Mouse (Mus musculus): ENCODE results near the gene Brms1.
A peak's percentile ranks its signal among the peaks of the same experiment; 100 is the strongest.
"Not testable (repeated sequence)": the region's sequence is repeated elsewhere in the genome, so short reads cannot be mapped to it uniquely, and the experiment has no call there.

Brms1 gene

DNA sequence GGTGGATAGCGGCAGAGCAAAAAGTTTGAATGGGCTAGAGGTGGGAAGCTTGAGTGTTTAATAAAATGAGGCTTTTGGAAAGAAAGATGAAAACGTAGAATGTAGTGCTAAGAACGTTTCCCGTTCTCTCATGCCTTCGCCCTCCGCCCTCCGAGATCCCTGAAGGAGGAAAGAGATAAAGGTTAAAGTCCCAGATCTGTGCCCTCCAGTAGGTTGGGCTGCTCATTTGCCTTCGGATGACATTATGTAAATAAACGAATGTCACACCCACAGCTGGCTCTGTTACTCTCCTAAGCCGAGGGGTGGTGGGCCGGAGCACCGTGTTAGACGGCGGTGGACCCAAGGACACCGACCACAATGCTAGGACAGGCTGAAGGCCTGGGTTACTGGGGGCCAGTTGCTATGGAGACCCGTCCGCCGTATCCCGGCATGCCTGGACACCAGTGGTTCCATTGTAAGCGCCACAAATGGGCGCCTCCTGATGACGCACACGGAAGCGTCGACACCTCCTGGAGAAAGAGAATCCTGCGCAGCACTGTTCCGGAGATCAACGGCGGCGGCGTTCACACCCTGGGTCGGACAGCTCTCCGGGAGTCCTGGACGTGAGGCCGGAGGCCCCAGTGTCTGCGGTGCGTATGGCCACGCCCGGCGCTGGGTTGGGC, at the start of gene Brms1:
TSS of gene Brms1 (plus strand) at position 493 of the 662 bp plus-strand sequence.
- peak; percentile 90 for DNase-seq

DNA sequence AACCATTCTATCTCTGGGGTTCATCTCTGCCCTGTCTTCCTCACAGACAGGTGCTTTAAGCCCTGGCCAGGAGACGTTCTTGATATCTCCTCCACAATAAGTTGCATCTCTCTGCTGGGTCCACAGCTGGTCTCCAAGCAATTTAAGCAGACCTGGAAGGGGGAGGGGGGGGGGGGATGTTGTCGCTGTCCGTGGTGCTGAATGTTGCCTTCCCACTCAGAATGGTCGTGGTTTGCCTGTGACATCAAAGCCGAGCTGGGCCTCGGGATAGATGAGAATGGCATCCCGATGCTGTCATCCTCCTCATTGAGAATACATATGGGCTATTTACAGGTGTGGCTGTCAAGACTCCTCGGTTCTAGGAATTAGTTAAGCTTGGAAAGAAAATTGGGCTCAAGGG, 48.8 kb upstream of the Brms1 start:
- DNase-seq: no peak

DNA sequence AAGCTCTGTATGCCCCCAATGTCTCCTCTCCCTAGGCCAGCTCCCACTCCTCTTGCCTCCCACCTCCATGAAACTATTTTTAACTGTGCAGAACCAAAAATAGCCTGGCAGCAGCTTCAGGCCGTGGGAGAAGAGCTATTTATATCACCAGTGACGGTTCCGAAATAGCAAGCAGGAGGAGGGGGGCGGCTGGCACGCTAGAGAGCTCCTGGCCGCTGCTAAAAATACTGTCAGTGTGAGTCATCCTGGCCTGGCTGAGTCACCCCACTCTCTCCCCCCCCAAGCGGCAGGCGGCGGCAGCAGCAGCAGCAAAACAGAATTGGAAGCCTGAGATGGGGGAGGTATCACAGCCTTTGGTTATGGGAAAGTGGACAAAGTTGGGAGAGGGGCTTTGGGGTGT, 48.2 kb upstream of the Brms1 start:
- DNase-seq: peak; percentile 52

DNA sequence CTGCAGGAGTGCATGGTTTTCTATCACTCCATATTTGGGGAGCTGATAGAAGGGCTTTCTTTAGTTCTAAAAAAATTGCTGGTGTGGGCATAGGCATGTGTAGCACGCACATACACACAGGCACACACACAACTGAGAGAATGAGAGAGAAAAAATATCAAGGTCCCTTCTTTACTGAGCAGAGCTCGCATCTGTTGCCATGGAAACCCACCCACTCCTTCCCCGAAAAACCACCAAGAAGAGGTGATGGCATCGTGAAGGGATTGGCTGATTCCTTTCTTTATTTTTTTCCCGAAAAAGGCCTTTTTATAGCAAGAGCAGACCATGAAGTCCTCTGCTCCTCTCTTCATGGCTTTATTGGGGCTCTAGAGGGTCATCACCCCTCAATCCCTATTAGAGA, 47.1 kb upstream of the Brms1 start:
- DNase-seq: no peak

DNA sequence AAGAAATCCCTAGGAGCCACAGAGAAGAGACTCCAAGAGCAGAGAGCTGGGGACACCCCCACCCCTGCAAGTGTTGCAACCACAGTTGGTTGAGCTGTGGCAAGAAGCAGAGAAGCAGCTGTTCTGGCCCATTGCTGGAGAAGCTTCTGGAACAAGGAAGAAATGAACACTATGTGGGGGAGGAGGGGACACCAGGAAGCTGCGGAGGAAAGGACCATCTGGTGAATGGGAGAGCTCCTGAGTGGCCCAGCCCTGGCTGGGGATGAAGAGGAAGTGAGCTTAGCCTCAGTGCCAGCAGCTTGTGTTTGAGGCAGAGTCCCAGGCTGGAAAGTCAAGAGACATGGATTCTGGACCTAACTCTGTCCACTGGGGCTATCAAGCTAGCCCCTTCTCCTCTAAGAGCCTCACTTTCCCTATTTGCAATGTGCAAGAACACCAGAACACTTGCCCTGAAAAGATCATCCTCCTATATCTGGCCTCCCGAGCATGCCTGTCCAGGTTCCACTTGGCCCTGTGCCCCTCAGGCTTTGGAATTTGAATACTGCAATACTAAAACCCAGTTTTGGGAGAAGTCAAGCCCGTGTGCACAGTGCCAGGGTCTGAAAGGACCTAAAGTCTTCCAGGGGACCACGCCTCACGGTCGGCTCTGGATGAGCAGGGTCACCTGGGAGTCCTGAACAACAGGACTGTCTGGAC, 41.6 kb upstream of the Brms1 start:
- no peak for DNase-seq

DNA sequence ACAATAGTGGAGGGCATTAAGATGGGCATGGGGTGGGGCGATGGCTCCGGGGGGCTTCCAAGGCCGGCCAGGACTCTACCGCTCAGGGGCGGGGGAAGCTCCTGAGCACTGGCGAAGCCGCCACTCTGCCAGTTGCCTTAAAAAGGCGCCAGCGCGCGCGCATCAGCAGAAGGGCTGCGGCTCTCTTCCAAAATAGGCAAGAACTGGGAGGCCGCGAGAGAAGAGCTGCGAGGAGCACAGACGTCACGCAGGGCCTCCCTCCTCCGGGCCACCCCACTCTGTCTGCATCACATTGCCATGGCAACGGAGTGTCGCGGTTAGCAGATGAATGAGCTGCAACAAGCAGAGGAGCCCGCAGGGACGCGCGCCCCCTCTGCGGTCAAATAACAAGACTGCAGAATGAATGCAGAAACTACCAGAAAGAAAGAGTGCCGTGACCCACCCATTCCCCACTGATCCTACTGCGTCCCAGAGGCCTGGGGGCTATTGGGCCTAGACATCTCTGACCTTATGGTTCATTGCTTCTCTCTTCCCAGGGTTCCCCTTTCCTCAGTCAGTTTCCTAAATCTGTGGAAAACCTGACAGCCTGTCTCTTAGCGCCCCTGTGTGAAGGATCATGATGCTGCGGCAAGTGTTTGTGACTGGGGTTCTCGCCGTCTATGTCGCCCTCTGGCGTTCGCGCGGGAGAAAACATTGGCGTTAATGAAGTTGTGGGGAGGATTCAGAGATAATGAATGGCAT, 39.3 kb upstream of the Brms1 start:
- peak; percentile 76 for DNase-seq

DNA sequence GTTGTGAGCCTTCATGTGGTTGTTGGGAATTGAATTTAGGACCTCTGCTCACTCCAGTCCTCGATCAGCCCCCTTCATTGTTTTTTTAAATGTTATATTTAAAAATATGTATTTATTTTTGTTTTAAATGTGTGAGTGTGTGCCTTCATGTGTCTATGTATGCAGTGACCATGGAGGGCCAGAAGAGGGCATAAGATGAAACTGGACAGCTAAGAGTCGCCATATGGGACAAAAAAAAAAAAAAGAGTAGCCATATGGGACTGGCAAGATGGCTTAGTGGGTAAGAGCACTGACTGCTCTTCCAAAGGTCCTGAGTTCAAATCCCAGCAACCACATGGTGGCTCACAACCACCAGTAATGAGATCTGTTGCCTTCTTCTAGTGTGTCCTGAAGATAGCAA, 37.5 kb upstream of the Brms1 start:
- DNase-seq: not testable (repeated sequence)

DNA sequence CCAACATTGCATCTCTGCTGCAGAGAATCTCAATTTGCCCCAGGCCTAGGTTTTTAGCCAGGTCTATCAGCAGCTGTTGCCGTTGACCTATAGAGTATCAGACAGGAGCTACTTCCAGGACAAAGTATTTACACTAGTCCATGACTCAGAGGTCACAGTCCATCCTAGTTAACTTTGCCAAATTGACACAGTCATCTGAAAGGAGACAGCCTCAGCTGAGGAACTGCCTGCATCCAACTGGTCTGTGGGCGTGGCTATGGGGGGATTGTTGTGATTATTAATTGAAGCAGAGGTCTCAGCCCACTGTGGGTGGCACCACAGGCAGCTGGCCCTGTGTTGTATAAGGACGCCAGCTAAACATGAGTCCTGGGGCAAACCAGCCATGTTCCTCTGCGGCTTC, 36.2 kb upstream of the Brms1 start:
- no peak for DNase-seq

DNA sequence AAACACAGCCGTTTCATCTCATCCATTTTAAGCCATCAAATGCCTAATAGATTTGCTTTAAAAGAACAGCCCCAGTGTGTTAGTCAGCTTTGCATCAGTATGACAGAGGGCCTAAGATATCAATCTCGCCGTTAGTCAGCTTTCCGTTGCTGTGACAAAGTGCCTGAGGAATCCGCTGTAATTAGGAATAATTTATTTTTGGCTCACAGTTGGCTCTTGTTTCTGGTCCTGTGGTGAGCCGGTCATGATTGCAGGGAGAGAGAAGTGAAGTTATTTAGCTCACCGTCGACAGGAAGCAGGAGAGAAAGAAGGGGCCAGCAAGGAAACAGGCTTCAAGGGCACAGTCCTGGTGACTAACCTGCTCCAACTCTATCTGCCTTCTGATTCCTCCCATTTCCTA, 28.0 kb upstream of the Brms1 start:
- DNase-seq: no peak

DNA sequence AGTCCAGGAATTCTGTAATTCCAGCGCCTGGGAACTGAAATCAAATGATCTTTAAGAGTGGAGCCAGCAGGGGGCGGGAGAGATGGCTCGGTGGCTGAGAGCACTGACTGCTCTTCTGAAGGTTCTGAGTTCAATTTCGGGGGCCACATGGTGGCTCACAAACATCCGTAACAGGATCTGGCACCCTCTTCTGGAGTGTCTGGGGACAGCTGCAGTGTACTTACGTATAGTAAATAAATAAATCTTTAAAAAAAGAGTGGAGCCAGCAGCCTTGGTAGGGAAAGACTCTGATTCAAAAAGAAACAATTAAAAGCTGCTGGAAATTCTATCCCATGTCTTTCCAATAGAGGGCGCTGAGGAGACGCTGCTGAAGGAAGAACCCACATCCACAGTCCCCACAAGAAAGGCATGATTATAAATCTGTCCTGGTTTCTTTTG, 26.2 kb upstream of the Brms1 start:
- peak; percentile 44 for DNase-seq

DNA sequence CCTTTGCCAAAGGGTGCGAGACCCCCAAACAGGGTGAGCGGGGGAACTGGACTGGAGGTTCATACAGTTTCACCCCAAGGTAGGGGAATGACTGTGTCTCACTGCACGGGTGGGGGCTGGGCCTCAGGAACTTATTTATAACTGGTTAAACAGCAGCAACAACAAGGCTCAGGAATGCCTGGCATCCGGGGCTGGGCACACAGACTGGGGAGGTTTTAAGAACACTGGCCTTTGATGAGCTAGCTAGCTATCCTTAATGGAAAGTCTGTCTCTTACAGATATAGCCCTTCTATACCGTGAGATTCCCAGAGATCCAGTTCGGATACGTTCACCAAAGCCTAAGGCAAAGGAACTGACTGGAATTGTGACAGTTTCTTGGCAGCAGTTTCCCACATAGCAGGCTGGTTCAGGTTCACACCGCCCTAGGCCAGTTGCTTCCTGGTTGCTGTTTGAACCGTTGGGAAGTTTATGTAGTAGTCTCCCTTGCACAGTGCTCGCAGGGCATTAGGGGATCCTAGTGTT, 24.9 kb upstream of the Brms1 start:
- peak; percentile 47 for DNase-seq

DNA sequence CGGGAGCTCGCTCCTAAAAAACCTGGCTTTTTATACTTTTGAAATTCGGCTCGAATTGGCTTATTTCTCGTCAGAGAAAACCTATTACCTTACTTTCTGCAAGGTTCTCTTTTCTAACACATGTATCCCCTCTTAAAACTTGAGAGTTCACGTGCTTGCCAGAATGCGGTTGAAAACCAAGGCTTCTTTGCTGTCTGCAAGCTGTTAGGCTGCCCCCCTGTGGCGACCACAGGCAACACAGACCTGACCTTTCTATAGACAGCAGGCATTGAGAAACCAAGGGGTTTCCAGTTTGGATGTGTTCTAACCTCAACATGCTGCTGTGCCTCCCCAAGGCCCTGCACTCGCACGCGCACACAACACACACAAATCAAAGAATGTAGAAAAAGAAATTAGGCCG, 24.4 kb upstream of the Brms1 start:
- DNase-seq: peak; percentile 81

DNA sequence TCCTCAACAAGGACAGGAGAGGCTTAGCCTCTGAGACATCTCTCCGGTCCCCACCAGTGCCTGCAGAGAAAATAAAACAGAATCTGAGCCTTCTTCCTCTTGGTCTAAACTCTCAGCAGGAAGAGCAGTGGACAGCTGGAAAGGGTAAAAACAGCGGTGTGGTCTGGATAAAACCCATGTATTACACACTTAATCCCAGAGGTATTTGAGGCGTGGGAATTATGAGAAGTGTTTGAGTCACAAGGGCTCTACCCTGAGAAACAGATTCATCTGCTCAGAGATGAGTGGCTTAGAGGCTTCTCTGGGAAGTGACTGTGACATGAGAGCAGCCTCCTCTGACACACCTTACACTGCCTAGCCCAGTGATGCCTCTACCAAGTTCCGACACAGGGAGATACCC, 23.5 kb upstream of the Brms1 start:
- no peak for DNase-seq

DNA sequence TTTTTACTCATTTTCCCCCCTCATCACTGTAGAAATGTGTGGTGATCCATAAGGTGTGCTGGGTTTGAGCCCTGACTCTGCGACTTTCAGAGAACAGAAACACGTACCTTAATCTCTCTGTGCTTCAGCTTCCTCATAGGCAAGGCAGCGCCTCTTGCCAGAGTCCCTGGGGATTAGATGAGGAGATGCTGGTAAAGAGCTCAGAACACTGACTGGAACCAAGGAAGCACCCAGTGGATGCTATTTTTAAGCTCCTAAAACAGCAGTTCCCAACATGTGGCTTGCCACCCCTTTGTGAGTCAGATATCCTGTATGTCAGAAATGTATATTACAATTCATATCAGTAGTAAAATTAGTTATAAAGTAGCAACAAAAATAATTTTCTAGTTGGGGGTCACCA, 23.0 kb upstream of the Brms1 start:
- no peak for DNase-seq

DNA sequence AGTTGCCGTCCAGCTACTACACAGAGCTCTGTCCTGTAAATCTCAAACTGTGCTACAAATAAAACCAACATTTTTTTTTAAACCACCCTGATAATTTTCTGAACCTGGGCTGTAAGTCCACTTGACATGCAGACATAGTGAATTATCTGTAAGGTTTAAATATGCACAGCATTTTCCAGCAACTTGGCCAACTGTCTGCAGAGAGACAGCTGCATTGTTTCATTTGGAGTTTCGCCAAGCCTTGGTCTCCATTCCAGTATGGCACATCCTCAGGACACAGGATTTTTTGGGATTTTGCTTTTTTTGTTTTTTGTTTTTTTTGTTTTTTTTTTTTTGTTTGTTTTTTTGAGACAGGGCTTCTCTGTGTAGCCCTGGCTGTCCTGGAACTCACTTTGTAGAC, 19.7 kb upstream of the Brms1 start:
- no peak for DNase-seq

DNA sequence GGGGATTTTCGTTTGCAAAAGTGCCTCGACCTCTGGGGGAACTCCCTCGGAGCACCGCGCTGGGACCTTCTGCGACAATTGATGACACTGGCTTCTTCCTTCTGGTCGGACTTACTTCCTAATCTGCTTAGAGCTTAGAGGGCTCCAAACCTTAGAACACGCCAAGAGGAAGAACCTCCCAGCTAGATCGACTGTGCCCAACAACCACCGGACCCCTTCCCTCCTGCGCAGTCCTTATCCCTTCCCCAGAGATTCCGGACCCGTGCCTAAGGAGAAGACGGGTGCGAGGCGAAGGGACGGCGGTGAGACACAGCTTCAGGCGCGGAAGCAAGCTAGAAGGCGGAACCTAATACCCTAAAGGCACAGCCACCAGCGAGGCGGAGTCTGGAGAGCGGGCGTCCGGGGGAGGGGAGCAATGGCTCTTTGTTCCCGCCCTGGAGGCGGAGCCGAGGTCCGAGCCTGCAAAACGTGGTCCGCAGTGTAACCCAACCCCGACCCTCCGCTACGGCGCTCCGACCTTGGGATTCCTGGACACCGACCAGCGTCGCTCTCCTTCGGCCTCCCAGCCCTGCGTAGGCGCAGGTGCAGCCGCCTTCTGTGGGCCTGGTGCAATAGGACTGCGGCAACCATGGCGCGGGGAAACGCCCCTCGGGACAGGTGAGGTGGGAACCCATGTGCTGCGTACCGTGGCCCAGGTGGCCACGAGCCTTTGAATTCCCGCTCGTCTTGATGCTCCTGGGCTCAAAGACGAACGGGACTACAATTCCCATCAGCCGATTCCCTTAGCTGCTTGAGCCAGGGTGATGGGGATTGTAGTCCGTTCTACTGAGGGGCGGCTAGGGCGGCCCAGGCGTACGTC, 17.3 kb upstream of the Brms1 start, which contains the start of gene Slc29a2:
TSS of gene Slc29a2 (plus strand) at position 240 of the 859 bp plus-strand sequence.
- peak; percentile 91 for DNase-seq

DNA sequence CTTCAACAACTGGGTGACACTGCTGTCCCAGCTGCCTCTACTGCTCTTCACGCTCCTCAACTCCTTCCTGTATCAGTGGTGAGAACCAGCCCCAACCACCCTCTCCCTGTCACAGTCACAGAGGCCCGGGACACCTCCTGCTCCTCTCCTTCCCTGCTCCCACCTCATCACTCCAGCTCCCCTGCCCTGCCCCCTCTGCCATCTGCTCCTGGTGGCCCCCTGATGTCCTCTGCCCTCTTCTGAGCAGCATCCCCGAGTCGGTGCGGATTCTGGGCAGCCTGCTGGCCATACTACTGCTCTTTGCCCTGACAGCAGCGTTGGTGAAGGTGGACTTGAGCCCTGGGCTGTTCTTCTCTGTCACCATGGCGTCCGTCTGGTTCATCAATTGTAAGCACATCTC, 15.0 kb upstream of the Brms1 start:
- no peak for DNase-seq

DNA sequence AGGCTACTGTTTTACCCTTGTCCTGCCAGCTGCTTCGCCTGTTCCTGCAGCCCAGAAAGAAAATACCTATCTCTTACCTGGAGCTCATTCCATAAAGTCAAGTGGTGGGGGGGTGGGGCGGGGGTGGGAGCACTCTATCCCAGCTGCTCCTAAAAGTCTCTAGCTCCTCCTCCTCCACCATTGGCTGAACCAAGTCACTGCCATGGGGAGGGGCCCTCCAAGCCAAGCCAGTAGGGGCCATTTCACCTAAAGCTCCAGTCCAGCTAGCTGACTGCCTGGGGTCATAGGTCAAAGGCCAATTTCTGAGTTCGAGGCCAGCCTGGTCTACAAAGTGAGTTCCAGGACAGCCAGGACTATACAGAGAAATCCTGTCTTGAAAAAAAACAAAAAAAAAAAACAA, 8.5 kb upstream of the Brms1 start:
- no peak for DNase-seq

DNA sequence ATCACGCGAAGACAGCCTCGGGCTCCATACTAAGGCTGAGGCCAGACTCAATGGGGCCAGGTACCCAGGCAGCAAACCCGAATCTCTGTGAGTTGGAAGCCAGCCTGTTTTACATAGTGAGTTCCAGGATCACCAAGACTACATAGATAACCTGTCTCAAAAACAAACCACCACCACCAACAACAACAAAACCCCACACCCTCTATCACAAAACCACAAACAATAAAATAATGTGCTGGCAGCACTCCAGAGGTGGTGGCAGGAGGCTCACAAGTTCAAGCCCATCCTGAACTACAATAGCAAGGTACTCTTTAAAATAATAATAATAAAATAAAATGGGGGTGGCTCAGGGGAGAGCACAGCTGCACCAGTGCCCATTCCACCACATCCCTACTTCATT, 4.6 kb upstream of the Brms1 start:
- no peak for DNase-seq

DNA sequence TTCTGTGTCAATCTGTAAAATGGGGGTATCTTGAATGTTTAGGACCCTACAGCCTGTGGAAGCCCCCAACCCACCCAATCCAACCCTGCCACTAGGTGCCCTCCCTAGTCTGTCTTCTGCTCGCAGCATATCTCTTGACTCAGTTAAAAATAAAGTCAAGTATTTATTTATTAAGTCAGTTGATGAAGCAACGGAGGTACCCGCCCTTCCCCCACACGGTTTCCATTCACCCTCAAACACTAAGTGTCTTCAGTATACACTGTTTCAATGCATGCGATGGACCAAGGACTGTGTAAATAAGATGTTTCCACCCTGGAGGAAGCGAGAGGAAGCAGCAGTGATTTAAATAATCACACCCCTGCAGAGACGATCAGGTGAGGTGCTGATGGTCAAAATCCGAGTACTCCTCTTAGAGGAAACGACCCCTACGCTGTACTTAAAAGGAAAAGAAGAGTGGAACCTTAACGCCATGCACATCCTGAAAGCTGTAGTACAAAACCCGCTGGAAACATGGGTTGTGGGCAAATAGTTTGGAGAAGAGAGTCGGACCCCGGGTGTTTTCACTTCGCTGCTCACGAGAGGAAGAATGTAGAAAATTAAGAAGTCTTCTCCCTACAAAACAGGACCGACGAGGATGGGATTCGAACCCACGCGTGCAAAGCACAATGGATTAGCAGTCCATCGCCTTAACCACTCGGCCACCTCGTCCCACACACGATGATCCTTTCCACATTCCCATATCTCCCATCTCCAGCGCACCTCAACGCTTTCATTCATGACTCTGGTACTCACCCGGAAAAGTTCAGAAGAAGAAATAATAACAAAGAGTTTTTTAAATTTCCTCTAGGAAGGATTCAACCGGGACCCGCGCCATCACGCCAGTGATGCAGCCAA, 3.2 kb upstream of the Brms1 start:
- DNase-seq: peak; percentile 81

DNA sequence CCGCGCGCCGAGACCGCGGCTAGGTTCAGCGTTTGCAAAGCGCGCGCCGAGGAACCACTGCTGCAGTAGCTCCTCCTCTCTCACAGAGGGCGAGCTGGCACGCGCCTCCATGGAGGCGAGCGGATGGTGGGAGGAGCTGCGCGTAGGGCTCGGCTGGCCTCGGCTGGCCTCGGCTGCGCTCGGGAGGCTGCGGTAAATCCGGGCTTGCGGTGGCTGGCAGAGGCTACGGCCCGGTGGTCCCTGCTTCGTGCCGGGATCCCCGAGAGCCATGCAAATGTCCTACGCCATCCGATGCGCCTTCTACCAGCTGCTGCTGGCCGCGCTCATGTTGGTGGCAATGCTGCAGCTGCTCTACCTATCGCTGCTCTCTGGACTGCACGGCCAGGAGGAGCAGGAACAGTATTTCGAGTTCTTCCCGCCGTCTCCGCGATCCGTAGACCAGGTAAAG, 2.4 kb upstream of the Brms1 start, which contains the start of the genes B4gat1 and AC124502.3:
TSS of gene B4gat1 (plus strand) at position 118 of the 448 bp plus-strand sequence.
TSS of gene AC124502.3 (plus strand) at position 183 of the 448 bp plus-strand sequence.
- peak; percentile 87 for DNase-seq

All from lung, postnatal 14 days (tissue).